In genomic region chr12:118299956-118300355, GRCm38 (mm10) we compare ENCODE assay signal across 8 mouse cellular contexts. TPM values are rescaled to one million over a fixed set of nuclear protein-coding genes. Genes with fewer than 3 reads are reported as not detected.
A peak's percentile ranks its signal among the peaks of the same experiment; 100 is the strongest.
DNase-seq lines count a peak whose midpoint lies in the region; ATAC-seq and TF ChIP-seq lines count a peak whose summit lies in the region.

No protein-coding gene starts in this region.

- H3K9ac ChIP-seq in forebrain, postnatal 0 days, result no peak overlapping the region
- peak overlapping the region; percentile 84 for H3K9ac ChIP-seq in liver, embryonic 14.5 days (replicated peaks)
- H3K9ac ChIP-seq in neural tube, embryonic 15.5 days (replicated peaks), result no peak overlapping the region

- no peaks in the 10 kb centered on the region for H3K27me3 ChIP-seq in forebrain, postnatal 0 days (ENCODE audit: insufficient read depth, low read length)
- H3K27me3 ChIP-seq in liver, embryonic 14.5 days (ENCODE audit: control insufficient read depth, insufficient read depth, low read length), result no peaks in the 10 kb centered on the region
- no peaks in the 10 kb centered on the region for H3K27me3 ChIP-seq in neural tube, embryonic 15.5 days (replicated peaks)

- DNase-seq in right cerebral cortex, adult 2 months (ENCODE audit: low spot score in 2 of 2), result peak; percentile 12 to 14
- no peak for DNase-seq in right cerebral cortex, adult 18-20 months
- DNase-seq in cerebellum, adult 11-12 months, result peak; percentile 65
- DNase-seq in forebrain, postnatal 0 days, result peak; percentile 15
- peak; percentile 47 for DNase-seq in induced T-regulatory cell, adult 2 months (ENCODE audit: low read depth)
- DNase-seq in liver, embryonic 14.5 days (ENCODE audit: low read depth in 3 of 3, low spot score in 3 of 3), result peak in 2 of 3 experiments; percentile 41 to 49
- DNase-seq in urinary bladder, adult 2 months (ENCODE audit: low spot score), result no peak

- H3K4me3 ChIP-seq in forebrain, postnatal 0 days (ENCODE audit: low read depth, low read length), result peak overlapping the region; percentile 92
- peak overlapping the region; percentile 88 to 91; a peak in 3 of 4 replicates for H3K4me3 ChIP-seq in liver, embryonic 14.5 days (ENCODE audit: insufficient read depth in 1 of 2, low read depth in 2 of 2, low read length in 2 of 2)
- peak overlapping the region; percentile 16; the same call in 1 of the 2 replicates for H3K4me3 ChIP-seq in neural tube, embryonic 15.5 days (replicated peaks)

- no peak for TF ChIP-seq EP300 in liver, embryonic 14.5 days (IDR thresholded peaks at IDR 0.05; ENCODE audit: low read depth)

- H3K4me2 ChIP-seq in forebrain, postnatal 0 days (ENCODE audit: low read depth), result peak overlapping the region; percentile 61
- peak overlapping the region; percentile 86 for H3K4me2 ChIP-seq in liver, embryonic 14.5 days (ENCODE audit: low read depth)
- peak overlapping the region; percentile 58 for H3K4me2 ChIP-seq in neural tube, embryonic 15.5 days

- peaks cover 20% of the 10 kb centered on the region for H3K4me1 ChIP-seq in forebrain, postnatal 0 days (ENCODE audit: insufficient read depth)
- H3K4me1 ChIP-seq in liver, embryonic 14.5 days (replicated peaks; ENCODE audit: control insufficient read depth in 2 of 2, insufficient read depth in 2 of 2, low read length in 1 of 2), result peaks cover 37 to 42% of the 10 kb centered on the region in 2 experiments
- H3K4me1 ChIP-seq in neural tube, embryonic 15.5 days, result peaks cover 37% of the 10 kb centered on the region

- TF ChIP-seq CTCF in forebrain, postnatal 0 days (IDR thresholded peaks at IDR 0.05; ENCODE audit: low read depth), result no peak
- TF ChIP-seq CTCF in liver, embryonic 14.5 days (IDR thresholded peaks at IDR 0.05; ENCODE audit: low read depth), result no peak

- ATAC-seq in forebrain, postnatal 0 days, result no peak
- no peak for ATAC-seq in liver, embryonic 14.5 days (ENCODE audit: insufficient read depth)
- ATAC-seq in neural tube, embryonic 15.5 days (ENCODE audit: low FRiP score), result no peak

- 8% methylated on average over 6 of the region's 6 CpGs for WGBS in forebrain, postnatal 0 days
- 39% methylated on average over 6 of the region's 6 CpGs for WGBS in liver, embryonic 14.5 days (ENCODE audit: insufficient replicate concordance)
- 26% methylated on average over 6 of the region's 6 CpGs for WGBS in neural tube, embryonic 15.5 days

- H3K27ac ChIP-seq in forebrain, postnatal 0 days (ENCODE audit: low read depth, low read length), result no peak overlapping the region
- peak overlapping the region; percentile 36 for H3K27ac ChIP-seq in liver, embryonic 14.5 days
- H3K27ac ChIP-seq in neural tube, embryonic 15.5 days (replicated peaks), result no peak overlapping the region

- H3K9me3 ChIP-seq in forebrain, postnatal 0 days (ENCODE audit: low read length), result no peaks in the 10 kb centered on the region
- no peaks in the 10 kb centered on the region for H3K9me3 ChIP-seq in liver, embryonic 14.5 days (ENCODE audit: control insufficient read depth, low read length)
- no peaks in the 10 kb centered on the region for H3K9me3 ChIP-seq in neural tube, embryonic 15.5 days (replicated peaks)

- 0 out of 2 replicates have a peak, but pooled peaks cover 5% of the 10 kb centered on the region for H3K36me3 ChIP-seq in forebrain, postnatal 0 days (ENCODE audit: insufficient read depth)
- H3K36me3 ChIP-seq in liver, embryonic 14.5 days (replicated peaks; ENCODE audit: control insufficient read depth, insufficient read depth, low read depth), result no peaks in the 10 kb centered on the region; the same call in none of the 2 replicates
- H3K36me3 ChIP-seq in neural tube, embryonic 15.5 days, result no peaks in the 10 kb centered on the region

RNA-seq across cellular contexts. Expression of gene Sp4, which starts 1.3 kb away (rescaled TPM):
- total RNA-seq in forebrain, postnatal 0 days (2014; rRNA removed), result 48.6 and 59.0 TPM in 2 replicates
- 13.5 and 18.1 TPM in 2 replicates for polyA plus RNA-seq in forebrain, postnatal 0 days (2015; fragmentation: Nextera tagmentation; extraction: Ambion mirVana)
- 3.4 and 4.4 TPM in 2 replicates for polyA plus RNA-seq in liver, embryonic 14.5 days (2012; rRNA removed)
- polyA plus RNA-seq in liver, embryonic 14.5 days (2014; fragmentation: Nextera tagmentation; extraction: Ambion mirVana), result 6.8 and 7.8 TPM in 2 replicates
- 13.9 and 14.0 TPM in 2 replicates for polyA plus RNA-seq in neural tube, embryonic 15.5 days (2015; fragmentation: Nextera tagmentation; extraction: Ambion mirVana)
- 3.3 and 4.4 TPM in 2 replicates for polyA plus RNA-seq in urinary bladder, adult 2 months (2012; rRNA removed)

Comparison
In these comparisons a context has a peak if more than half of its experiments do, and no peak if none do; other contexts are left out.
1. DNase-seq: peak in right cerebral cortex, adult 2 months (2 of 2), cerebellum, adult 11-12 months (single experiment), forebrain, postnatal 0 days (single experiment), induced T-regulatory cell, adult 2 months (single experiment) and liver, embryonic 14.5 days (2 of 3); none in right cerebral cortex, adult 18-20 months (single experiment) and urinary bladder, adult 2 months (single experiment).
2. H3K4me3 ChIP-seq: peak in every context shown above with its lines; median percentile 92 in forebrain, postnatal 0 days; 90 in liver, embryonic 14.5 days; 16 in neural tube, embryonic 15.5 days.
3. Peak in every context shown above with its lines, with median percentiles within 50 percentile points of each other: H3K4me2 ChIP-seq.